Mouse (Mus musculus) cortical plate, adult 2 months (tissue): ENCODE data around the gene Hoxb7. TPM values are rescaled to one million over a fixed set of nuclear protein-coding genes. Genes with fewer than 3 reads are reported as not detected.

Experiments used
- H3K27ac ChIP-seq: fragments of 200-500 bp; 2 replicates; pipeline ENCODE4 v1.5.1; 2012; ENCODE audit warnings: low read length, control low read depth, inconsistent platforms; ENCODE audit not compliant: insufficient read depth
- H3K4me1 ChIP-seq: fragments of 200-500 bp; 2 replicates; pipeline ENCODE4 v1.6.1; 2011; ENCODE audit warnings: low read length; ENCODE audit not compliant: control insufficient read depth, insufficient read depth
- H3K4me3 ChIP-seq: fragments of 200-500 bp; 2 replicates; pipeline ENCODE4 v1.5.1; 2011; ENCODE audit warnings: mild to moderate bottlenecking, low read length, control low read depth; ENCODE audit not compliant: insufficient read depth
- CTCF ChIP-seq: fragments of 200-500 bp; IDR thresholded peaks from 2 replicates; pipeline ENCODE4 v1.5.1; 2011; ENCODE audit warnings: mild to moderate bottlenecking, control low read depth, low read length; ENCODE audit not compliant: insufficient read depth; ENCODE audit errors: extremely low read depth
- POLR2A ChIP-seq: fragments of 200-500 bp; IDR thresholded peaks from 2 replicates; pipeline ENCODE4 v1.6.1; 2011; ENCODE audit warnings: mild to moderate bottlenecking, low read length, control low read depth; ENCODE audit not compliant: insufficient read depth; ENCODE audit errors: extremely low read depth
- polyA plus RNA-seq: library from polyadenylated mRNA; depleted of rRNA; stranded (reverse); fragments of >200 nt; gene quantifications from 2 replicates; pipeline ENCODE4 v1.2.3, GENCODE M21; 2012

The Hoxb7 gene
- polyA plus RNA-seq, 1 experiment = not detected

DNA sequence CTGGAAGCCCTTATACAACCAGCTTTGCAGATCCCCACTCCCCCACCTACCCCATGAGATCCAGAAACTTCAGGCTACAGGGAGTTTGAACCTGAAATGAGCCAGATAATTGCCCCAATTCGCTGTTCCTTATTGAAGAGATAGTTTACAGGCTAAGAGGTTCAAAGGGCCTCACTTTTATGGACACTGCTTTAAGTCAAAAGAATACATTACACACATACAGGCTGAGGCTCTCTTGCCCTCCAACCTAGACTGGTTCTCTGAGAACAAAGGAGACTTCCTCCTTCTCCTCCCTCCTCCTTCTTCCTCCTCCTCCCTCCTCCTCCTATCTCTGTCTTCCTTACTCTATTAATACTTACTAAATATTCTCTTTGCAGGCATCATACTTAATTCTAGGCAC, 26.9 kb upstream of the Hoxb7 start:
- H3K27ac ChIP-seq = no peak overlapping the region
- H3K4me1 ChIP-seq = no peaks in the 10 kb centered on the region
- TF ChIP-seq POLR2A = no peak
- no peak for TF ChIP-seq CTCF
- no peak overlapping the region for H3K4me3 ChIP-seq

DNA sequence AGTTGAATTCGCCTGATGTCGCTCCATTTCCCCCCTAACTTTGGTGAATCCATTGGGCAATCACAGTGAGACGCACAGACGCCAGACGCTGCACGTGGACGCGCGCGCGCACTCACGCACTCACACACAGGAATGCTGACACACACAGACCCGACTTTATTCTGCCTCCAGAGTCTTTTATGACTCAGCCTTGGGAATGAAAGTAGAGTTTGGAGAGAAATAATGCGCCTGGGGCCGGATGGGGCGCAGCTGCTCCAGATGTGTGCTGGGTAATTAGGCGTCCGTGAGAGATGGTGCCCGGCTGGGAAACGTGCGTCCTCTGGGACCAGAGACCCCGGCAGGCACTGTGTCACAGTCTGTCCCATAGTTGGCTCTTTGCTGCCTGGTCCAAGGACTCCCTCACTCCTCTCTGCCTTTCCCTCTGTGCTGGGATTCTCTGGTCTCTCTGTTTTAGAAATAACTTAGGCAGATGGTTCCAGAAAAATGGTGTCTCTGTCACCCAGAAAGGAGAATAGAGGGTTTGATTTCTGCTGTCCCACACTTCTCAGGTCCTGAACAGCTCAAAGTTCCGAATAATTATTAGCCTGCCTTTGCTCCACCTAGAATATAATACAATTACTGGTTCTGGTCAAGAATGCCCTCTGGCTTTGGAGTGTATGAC, 26.0 kb upstream of the Hoxb7 start:
- H3K27ac ChIP-seq = no peak overlapping the region
- H3K4me3 ChIP-seq = no peak overlapping the region
- TF ChIP-seq POLR2A = no peak
- TF ChIP-seq CTCF = no peak
- no peaks in the 10 kb centered on the region for H3K4me1 ChIP-seq

DNA sequence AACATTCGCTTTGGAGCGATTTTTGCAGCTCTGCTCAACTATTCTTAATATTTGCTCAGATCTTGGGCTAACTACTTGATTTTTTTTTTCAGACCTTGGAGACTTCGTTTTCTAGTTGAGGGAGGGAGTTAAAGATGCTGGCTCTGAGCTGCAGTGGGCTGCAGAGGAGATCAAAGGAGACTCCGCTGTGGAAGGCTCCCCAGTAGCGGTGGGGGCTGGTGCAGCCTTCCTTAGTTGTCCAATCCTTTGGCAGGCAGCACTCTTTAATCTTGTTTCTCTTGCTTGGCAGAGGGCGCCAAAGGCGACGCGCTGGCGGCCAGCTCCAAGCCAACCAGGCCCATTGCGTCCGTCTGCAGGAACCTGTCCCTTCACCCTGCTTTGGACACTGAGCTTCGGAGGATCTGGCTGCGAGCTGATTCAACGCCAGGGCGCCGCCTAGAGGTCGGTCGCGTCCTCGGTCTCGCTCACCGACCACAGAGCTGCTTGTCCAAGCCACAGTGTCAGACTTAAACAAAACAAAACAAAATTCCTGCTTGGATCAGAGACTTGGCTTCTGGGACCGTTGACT, 25.0 kb upstream of the Hoxb7 start:
- Histone ChIP-seq H3K4me3 (no peak overlapping the region), H3K27ac (no peak overlapping the region), H3K4me1 (no peaks in the 10 kb centered on the region)
- TF ChIP-seq POLR2A (no peak), CTCF (peak; percentile 12; the same call in 1 of the 2 replicates)

DNA sequence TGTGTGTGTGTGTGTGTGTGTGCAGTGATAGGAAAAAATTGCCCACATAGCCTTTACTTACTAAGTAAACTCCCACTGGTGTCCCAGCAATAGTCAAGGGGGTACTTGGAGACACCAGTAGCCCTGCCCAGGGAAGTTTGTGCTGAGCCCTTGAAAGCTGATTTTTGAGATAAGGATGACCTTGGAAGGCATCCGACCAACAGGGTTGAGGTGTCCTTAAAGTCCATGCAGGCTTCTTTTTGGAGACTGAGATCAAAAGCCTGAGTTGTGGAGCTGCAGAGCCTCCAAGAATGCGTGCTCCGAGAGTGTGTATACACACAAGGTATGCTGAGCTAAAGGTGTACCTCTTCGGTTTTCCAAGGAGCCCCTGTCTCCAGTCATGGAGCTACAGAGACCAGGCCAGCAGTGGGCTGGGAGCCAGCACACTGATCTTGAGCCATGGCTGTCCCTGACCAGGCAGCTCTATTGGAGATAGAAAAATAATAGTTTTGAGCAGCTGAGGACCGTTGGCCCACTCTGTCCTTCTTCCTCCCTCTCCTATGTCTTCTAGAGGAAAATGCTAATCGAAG, 24.1 kb upstream of the Hoxb7 start:
- Histone ChIP-seq H3K4me1 (no peaks in the 10 kb centered on the region), H3K4me3 (no peak overlapping the region), H3K27ac (no peak overlapping the region)
- TF ChIP-seq POLR2A = no peak
- TF ChIP-seq CTCF = no peak

DNA sequence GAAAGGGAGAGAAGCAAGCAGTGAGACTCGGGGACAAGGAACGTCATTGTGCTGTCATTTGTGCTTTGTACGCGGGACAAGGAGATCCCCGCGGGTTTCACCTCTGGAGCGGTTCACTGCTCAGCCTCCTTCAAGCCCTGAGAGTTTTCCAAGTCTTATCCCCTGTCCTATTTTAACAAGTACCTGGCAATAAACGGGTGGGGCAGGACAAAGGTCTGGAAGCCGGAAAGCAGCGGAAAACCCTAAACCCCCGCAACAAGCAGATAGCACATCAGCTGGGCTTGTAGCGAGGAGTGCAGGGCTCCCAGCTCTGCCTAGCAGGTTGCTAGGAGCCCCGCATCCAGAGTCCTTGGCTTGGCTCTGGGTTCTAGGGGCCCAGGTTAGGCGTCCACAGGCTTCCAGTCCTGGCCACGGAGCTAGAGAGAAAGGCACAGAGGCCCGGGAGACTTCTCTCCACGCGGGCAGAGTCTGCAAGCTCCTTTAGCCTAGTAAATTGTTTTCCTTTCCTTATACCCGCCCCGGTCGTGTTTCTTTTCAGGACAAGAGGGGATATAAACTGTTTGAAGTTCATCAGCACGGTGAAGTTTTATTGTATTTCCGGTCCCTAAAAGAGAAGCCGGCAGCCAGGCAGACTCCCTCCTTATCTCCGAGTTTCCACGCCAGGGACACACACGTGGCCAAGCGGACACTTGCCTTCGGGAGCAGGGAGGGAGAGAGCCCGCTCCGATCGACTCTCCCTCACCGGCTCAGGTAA, 22.6 kb upstream of the Hoxb7 start:
- TF ChIP-seq POLR2A = no peak
- TF ChIP-seq CTCF = no peak
- Histone ChIP-seq H3K27ac (no peak overlapping the region), H3K4me3 (no peak overlapping the region), H3K4me1 (no peaks in the 10 kb centered on the region)

DNA sequence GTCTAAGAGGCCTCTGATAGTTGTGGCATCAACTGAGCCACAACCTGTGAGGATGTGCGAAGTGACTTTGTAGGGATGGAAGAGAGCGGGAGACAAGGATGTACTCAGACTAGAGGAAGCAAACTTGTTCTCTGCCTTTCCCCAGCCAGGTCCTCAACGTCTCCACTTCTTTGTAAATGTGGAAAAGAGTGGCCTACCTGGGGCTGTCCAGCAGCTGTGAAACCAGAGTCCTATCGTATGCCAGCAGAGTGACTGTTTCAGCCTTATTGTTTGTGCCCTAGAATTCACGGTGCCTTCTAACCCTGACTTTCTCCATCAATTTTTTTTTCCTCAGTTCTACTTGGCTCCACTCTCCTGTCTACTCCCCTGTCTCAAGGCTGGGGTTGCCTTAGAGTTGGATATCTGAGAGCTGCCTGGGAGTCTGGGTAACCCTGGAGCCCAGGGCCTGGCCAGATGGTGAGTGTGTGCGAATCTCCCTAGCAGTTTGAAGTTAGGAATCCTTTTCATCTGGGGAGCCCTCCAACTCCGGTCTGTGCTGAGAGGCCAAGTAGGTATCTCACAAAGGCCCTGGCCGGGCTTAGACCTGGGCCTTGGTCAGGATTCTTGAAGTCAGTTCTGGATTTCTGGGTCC, 21.9 kb upstream of the Hoxb7 start:
- H3K4me3 ChIP-seq = no peak overlapping the region
- TF ChIP-seq CTCF (no peak), POLR2A (no peak)
- H3K4me1 ChIP-seq = no peaks in the 10 kb centered on the region
- no peak overlapping the region for H3K27ac ChIP-seq

DNA sequence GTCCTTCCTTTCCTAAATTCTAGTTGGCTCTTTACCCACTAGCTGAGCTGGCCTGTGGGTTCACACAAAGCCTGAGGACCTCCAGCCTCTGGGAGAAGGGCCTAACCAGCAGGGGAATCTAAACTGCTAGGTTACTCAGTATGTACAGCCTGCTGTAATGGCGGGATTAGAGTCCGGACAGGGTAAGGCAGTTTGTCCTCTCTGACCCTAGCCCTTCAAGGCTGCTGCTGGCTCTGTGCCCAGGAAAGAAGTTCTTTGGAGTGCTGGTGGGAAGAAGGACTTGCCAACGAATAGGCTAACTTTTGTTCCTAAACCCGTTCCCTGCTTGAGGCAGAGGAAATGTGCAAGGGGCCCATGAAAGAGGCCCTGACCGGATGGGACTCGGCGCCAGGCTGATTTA, 20.5 kb upstream of the Hoxb7 start:
- H3K4me3 ChIP-seq = no peak overlapping the region
- no peak for TF ChIP-seq POLR2A
- no peak for TF ChIP-seq CTCF

DNA sequence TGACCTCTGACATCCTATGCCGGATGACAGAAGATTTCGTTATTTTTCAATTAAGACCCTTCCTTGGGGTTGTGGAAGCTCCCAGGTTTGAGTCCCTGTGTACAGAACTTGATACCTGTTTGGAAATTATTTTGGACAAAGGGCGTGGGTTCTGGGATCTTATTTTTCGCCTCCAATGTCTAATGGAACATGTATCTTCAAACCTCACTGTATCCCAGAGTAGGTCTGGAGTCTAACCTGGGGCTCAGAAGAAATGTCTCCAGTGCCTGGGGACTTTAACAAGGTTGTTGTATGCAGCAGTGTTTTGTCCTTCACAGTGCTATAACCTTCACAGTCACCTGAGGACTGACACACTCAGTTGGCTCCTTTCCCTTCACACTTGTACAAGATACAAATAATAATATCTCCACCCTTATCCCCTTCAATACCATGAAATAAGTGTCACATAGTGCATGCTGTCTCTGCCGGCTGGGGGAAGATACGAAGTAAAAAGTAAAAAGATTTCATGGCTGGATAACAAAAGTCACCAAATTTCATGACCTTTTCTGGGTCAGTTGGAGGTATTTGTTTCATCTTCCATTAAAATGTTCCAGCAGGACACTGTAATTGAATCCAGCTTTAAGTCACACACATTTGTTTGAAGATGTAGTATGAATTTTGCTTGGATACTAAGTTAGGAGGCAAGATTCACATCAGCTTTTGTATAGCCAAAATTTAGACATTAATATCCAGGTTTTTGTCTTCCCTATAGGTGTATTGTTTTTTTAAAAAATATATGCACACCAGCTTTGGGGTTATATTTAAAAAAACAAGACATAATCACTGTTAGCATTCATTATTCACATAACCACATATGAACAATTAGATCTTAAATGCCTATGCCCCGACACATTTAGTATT, 19.2 kb upstream of the Hoxb7 start:
- Histone ChIP-seq H3K4me1 (no peaks in the 10 kb centered on the region), H3K4me3 (no peak overlapping the region), H3K27ac (no peak overlapping the region)
- TF ChIP-seq CTCF (no peak), POLR2A (no peak)

More for the DNA sequence above, 20.5 kb upstream of the Hoxb7 start:
- Histone ChIP-seq H3K27ac (no peak overlapping the region), H3K4me1 (no peaks in the 10 kb centered on the region)
